Mouse (Mus musculus) liver, embryonic 14.5 days (tissue): Measurements from ENCODE around the gene Gm12790.

Source experiments
- CTCF ChIP-seq: IDR thresholded peaks from 2 replicates; pipeline ENCODE4 v1.5.1; 2016; ENCODE audit warnings: antibody characterized with exemption, low read depth, control low read depth
- EP300 ChIP-seq: IDR thresholded peaks from 2 replicates; pipeline ENCODE4 v1.6.1; 2016; ENCODE audit warnings: antibody characterized with exemption, low read depth

DNA sequence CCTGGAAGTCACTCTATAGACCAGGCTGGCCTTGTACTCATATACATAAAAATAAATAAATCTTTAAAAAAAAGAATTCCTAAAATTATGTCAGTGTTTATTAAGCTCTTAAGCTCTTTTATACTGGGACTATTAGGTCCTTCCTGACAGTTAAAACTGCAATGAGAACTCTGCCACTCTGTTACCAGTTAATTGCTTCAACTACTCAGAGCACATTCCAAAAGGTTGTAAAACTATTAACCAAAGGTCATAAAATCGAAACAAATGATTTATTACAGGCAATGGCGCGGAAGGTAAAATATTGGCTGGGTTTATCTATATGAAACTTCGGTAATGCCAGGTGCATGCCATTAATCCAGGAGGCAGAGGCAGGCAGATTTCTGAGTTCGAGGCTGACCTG lies 4.8 kb upstream of the Gm12790 start:
- no peak for TF ChIP-seq CTCF
- TF ChIP-seq EP300, result no peak
